Mouse (Mus musculus) testis, adult 2 months (tissue): ENCODE measurements around the gene 4932438A13Rik.

Experiments used
- CTCF ChIP-seq: fragments of 200-500 bp; IDR thresholded peaks from 2 replicates; pipeline ENCODE4 v1.5.1; 2012; ENCODE audit warnings: low read depth, mild to moderate bottlenecking, inconsistent platforms, low read length, moderate library complexity; ENCODE audit not compliant: control insufficient read depth, insufficient read depth, insufficient replicate concordance
- POLR2A ChIP-seq: fragments of 200-500 bp; IDR thresholded peaks from 2 replicates; pipeline ENCODE4 v1.6.1; 2012; ENCODE audit warnings: low read depth, mild to moderate bottlenecking, inconsistent platforms, low read length, moderate library complexity; ENCODE audit not compliant: control insufficient read depth

DNA sequence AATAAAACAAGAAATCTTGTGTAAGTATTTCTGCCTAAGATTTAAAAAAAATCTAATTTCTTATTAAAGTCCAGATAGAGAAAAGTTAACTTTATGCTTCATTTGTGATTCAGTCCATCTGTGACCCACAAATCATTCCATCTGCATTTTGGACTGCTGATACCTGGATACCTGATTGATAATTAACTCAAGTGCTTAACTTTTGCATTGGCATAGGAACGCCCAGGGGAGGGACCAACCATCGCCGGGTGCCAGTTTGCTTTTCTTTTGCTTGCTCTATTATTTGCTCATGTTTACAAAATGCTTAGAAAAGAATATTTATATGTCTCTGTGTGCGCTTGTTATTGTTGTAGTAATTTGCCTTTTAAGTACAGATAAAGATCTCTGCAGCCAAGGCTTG lies 1.6 kb downstream of the 4932438A13Rik start:
- TF ChIP-seq POLR2A (no peak), CTCF (no peak)
